Mouse (Mus musculus) thymus, postnatal 36 days (tissue): Measurements from ENCODE around the gene Gramd1b.
A peak's percentile ranks its signal among the peaks of the same experiment; 100 is the strongest.
"Not testable (repeated sequence)": the region's sequence is repeated elsewhere in the genome, so short reads cannot be mapped to it uniquely, and the experiment has no call there.

Experiments
- DNase-seq, 2 experiments: peaks; one replicate each; pipeline ENCODE4 v3.0.0; 2022; ENCODE audit warnings: mixed read lengths in 2 of 2

Gramd1b gene

DNA sequence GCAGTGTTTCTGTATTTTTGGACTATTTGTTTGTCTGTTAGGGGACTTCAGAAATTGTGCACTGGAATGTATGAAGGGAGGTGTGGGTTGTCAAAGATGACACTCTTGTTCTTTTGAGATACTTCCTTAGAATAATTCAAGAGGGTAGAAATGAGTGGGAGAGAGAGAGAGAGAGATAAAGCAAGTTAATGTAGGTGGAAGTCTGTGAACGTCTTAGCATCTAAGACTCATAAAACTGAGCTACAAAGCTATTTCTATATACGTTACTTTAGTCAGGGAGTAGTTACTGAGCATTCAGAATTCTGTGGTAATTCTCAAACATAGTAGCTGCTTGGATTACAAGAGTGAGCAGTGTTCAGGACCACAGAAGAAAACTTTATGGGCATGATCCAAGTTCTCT, 19.2 kb downstream of the Gramd1b start:
- DNase-seq: no peak

DNA sequence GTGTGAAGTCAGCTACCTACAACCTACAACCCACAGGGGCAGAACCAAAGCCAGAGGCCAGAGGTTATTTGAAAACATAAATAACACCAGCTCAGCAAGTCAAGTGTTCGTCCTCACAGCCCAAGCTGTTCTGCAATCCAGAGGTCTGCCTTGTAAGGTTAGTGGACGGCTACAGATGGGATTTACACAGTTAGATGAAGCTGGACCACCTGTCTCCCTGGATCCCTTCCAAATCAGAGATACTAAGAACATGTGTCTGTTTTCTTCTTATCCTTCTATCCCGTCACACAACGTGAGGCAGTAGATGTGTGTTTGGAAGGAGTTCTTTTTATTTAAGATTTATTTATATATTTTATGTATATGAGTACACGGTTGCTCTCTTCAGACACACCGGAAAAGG, 21.7 kb downstream of the Gramd1b start:
- DNase-seq: no peak

DNA sequence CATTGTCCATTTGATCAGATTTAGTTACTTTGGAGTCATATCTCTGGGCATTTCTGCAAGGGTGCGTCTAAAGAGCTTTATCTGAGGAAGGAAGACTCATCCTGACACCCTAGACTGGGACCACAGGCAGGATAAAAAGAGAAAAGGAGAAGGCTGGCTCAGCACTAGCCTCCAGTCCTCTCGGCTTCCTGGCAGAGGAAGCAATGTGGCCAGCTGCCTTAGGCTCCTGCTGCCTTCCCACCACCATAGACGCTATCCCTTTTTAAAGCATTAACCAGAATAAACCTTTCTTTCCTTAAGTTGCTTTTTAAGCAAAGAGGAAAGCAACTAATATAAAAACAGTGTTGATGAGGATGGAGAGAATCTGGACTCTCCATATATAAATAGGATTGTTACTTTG, 24.6 kb downstream of the Gramd1b start:
- DNase-seq: no peak

DNA sequence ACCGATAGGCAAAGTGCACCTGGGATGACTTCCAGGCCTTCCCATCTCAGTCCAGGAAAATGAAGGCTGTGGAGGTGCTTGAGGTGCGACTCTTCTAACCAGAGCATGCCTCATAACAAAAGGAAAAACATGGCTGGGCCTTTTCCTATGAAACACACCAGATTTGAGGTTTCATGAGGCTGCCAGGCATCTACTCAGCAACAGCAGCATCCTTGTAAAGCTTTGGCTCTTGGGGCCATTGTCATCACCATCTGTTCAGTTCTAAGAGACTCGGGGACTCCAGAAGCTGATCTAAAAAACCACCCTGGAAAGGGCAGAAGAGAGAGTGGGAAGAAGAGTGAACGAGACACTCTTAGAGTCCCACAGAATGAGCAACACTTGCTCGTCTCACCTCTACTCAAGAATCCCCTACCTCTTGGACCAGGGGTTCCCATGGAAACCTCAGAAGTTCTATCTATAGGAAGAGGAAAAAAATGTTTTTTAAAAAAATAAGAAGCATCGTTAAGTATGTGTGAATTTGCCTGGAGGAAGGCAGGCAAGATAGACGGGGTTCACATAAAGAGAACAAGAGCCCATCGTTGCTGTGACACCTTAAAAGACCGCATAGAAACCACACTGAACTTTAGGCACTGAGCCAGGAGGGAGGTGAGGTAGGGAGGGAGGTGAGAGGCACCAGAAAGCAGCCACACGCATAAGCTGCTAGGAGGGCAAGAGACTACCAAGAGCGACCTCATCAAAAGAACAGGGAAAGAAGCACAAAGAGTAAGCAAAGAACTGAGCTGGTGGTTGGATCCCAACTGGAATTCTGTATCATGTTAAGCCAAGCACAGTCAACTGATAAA, 25.5 kb downstream of the Gramd1b start:
- no peak for DNase-seq

DNA sequence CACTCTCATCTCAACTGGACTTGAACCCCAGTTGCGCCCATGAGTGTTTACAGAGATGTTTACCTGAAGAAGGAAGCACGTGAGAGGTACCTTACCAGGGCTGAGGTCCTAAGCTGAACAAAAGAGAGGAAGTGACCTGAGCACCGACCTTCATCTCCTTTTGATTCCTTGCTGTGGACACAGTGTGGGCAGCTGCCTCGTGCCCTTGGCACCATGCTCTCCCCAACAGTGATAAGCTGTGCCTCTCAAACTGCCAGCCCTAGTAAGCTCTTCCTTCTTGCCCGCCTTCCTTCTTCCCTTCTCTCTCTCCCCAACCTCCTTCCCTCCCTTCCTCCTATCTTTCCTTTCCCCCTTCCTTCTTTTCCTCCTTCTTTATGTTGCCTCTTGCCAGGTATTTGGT, 26.3 kb downstream of the Gramd1b start:
- no peak for DNase-seq

DNA sequence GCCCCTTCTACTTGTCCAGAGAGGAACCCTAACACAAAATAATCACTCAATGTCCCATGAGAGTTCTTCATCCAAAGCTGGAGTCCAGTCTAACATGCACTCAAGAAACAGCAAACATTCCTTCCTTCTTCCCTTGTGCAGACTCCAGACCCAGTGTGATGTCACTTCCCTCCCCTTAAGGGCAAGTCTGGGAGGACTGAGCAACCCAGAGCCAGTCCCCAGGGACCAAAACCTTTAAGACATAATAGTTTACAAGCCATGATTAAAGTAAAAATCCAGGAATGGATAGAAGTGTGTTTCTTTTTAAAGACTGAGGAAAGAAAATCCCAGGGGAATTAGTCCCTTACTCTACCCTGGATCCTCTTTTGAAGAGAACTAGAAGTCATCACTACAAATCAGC, 30.5 kb downstream of the Gramd1b start:
- no peak for DNase-seq

DNA sequence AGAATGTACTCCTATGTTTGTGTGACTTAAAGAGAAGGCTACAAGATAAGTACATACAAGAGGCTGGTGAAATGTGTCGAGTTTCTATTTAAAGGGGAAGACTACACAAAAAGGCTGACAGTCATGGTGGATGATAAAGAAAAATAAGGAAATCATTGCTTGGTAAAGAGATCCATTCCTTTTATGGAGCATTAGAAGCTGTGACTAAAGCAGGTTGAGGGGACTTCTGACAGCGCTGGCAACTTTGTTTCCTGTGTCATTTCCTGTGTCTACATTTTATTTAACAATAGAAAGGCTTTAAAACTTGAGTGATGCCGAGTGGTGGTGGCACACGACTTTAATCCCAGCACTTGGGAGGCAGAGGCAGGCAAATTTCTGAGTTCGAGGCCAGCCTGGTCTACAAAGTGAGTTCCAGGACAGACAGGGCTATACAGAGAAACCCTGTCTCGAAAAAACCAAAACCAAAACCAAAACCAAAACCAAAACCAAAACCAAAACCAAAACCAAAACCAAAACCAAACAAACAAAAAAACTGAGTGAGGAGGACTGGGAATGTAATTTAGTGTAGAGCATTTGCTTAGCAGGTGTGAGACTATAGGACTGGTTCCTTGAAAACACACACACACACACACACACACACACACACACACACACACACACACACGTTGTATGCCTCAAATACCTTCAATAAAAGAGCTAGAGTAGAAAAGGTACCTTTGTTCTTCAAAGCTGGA, 48.7 kb downstream of the Gramd1b start:
- not testable (repeated sequence) for DNase-seq

DNA sequence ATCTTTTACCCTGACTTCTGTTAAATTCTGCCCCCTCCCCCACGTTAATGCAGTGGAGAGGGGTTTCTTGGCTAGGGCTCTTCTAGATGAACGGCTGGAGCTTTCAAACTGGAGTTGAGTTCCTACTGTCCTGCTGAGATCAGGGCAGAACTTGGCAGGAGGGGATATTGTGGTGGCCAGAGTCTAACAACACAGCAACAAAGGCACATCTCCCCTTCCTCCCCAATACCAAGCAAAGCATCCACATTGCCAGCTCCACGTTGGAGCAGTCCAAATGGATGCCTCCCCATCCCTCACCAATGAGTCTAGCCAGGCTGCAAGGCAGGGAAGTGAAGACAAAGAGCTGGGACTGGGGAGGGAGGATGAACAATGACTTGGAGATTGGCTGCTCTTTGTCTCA, 49.9 kb downstream of the Gramd1b start:
- no peak for DNase-seq

DNA sequence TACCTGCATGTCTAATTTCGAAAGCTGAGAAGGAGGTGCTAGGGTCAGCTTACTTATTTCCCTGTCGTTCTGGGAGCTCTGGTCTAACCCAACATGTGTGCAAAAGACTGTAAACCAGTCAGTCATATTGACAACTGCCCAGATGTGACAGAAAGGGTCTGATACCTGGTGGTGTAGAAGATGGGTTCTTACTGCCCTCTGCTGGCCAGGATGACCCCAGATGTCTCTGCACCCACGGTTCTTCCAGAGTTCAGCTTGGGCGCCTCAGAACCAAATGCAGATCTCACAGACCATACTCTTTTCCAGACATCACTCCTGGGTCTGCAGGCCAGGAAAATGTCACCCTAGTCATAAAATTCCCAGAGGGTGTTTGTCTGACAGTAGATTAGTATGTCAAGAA, 51.9 kb downstream of the Gramd1b start:
- peak; percentile 62 to 69 for DNase-seq

DNA sequence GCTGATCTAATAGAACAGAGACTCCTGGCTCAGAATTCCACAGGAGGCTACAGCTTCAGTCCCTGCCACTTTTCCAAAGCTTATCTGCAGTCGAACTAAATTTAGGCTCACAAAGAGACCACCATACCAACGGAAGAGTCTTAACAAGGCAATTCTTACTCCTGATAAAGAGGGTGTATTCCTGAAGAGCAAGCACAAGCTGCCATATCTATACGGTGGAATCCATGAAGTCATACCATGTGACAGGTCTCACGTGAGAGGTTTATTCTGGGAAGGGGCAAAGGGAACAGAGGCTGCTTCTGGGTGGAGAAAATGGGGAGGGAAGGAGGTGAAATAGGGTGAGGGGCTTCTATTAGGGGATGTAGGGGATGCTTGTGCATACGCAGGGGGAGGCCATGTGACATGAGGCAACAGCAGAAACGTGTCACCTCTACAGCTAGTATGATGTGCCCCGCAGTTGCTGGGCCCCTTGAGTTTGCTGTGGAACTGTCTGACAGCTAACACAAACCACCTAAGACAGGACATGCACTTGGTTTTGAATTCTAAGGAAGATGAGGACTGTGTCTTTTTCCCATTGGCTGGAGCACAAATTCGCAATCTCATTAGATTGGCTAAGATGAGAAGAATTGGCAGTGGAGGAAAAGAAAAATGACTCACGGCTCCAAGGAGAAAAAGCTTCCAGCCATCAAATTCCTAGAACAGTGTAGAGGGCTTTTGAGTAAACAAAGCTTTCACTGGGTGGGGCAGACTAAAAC, 52.9 kb downstream of the Gramd1b start:
- DNase-seq: no peak

DNA sequence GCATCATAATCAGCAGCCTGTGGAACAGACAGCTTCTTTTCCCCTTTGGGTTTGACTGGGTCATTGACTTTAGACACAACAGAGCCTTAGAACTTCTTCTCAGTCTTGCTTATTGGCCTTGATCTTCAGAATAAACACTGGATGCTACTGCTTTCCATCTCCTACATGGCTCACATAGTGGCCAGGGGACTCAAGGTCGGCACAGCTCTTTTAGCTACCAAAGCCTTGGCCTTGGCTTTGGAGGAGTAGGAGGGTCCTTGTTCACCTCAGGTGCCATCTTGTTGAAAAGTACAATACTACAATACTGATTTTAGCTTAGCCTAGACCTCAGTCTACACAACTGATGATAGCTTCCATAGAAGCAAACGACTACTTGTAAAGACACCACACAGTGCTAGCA, 53.6 kb downstream of the Gramd1b start:
- DNase-seq: no peak

DNA sequence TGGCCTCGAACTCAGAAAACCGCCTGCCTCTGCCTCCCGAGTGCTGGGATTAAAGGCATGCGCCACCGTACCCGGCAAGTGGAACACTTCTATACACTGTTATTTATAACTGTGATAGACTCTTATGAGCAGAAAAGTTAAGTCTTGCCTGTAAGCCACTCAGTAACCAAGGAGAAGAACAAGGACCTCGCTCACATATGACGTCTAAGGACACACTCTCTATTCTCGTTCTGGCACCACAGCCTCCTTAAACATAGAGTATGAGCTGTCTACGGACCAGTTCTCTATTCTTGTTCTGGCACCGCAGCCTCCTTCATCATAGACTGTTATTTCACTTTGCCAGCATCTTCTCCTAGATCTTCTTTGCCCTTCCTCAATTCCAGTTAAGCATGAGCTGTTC, 55.1 kb downstream of the Gramd1b start:
- no peak for DNase-seq

DNA sequence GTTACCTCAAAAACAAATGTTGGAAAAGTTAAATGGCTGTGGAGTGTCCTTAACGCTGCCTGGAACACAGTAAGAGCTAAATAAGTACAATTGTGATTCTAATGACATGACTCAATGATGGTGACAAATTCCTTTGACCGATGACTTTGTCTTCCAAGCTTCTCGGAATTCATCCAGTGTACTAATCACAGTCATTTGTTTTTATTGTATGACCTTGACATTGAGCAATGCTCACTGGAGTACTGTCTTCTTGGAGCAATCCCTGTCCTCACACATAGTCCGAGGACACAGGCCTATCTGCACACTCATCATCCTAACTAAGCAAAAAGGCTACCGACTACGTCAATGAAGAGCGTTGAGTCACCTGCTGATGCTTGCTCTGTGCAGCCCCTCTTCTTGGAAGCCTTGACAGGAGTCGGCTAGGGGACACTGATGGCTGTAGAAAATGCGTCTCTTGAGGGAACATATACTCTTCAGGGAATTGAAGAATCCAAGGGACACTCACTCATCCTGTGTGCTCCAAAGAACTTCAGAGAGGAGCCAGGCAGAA, 58.1 kb downstream of the Gramd1b start:
- DNase-seq: no peak

DNA sequence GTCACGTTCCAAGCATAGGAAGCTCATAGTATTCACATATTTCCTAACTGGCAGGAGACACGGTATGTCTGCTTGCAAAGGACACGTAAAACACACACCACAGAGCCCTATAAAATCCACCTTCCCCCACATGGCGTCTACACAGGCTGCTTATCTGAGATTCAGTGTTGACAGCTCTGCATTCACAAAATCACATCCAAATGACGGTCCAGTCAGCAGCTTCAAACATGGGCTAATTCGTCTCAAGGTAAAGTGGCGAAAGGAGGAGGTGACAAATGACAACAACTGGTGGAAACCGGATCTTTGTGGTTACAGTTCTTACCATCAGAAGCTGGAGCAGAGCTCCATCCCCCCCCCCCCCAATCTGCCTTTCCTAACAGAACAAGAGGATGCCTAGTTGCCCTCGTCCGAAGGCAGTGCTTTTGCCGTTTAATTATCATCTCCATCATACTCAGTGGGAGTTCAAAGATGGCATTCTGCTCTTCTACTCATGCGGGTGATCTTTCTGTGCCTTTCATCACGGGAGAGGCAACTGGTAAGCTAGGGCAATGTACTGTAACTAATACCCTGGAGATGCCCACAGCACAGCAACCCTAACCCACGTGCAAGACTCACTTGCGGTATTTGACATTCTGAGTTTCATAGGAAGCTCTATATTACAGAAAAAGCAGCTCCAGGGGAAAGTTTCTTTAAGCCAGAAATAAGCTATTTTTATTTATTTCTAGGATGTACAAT, 61.6 kb downstream of the Gramd1b start:
- no peak for DNase-seq

DNA sequence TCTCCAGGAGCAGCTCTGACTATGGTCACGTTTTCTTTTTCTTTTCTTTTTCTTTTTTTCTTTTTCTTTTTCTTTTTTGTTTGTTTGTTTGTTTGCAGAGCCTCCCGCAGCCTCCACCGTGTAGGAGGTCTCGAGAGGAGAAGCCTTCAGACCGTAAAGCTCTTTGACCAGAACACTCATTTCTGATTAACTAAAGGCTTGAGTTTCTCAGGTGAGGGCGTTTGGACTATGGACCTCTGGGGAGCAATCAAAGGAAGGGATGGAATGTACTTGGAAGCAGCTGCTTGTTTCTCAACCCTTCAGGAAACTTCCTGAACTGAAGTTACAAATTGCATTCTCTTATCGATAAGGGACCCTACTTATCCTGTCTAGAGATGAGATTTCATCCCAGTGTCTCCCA, 64.4 kb downstream of the Gramd1b start:
- no peak for DNase-seq

DNA sequence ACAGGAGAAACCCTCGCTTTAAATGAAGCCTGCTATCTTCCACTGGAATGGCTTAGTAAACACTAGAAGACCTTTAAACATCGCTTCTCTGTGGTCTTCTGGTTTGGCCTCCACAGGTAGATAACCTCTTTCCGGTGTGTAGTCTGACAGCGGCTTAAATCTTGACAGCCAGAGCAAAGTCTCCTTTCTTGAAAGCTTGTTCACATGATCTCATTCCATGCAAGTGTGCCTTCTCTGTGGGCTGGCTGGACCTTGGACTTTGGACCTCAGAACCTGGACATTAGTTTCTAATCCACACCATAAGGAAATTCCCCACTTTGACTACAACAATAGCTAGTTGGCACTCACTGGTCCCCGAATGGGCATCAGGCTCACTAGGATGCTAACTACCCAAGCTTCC, 65.6 kb downstream of the Gramd1b start:
- no peak for DNase-seq

DNA sequence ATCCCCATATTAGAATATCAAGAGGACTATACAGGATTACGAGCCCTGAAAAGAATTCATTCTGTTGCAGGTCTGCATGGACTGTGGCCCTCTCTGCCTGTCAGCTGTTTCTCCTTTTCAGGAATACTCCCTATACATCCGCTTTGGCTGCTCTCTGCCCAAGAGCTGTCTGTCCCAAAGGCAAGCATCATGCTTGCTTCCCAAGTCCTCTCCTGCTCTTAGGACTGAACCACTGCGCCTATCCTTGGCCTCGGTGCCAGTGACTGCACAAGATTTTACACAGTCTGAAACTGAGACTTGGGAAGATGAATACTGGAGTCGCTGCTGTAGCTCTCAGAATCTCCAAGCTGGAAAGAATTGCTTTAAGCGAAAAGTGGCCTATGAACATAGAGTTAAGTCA, 68.8 kb downstream of the Gramd1b start:
- DNase-seq: no peak

DNA sequence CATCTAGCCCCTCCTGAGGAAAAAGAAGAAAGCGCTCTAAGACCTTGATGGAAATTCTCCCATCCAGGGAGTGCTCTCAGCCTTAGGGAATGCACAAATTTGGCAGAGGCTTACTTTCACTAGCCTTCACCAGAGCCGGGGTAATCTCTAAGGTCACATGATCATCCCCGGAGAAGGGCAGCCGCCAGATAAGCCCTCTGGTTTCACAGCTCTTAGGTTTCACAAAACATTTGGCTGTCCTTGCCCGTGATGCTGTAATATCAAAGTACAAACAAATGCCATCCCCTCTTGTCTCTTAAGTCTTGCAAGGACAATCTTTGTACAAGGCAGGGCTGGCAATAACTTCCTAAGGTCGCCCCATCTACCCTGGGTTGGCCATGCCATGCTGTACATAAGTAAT, 70.4 kb downstream of the Gramd1b start:
- DNase-seq: no peak

DNA sequence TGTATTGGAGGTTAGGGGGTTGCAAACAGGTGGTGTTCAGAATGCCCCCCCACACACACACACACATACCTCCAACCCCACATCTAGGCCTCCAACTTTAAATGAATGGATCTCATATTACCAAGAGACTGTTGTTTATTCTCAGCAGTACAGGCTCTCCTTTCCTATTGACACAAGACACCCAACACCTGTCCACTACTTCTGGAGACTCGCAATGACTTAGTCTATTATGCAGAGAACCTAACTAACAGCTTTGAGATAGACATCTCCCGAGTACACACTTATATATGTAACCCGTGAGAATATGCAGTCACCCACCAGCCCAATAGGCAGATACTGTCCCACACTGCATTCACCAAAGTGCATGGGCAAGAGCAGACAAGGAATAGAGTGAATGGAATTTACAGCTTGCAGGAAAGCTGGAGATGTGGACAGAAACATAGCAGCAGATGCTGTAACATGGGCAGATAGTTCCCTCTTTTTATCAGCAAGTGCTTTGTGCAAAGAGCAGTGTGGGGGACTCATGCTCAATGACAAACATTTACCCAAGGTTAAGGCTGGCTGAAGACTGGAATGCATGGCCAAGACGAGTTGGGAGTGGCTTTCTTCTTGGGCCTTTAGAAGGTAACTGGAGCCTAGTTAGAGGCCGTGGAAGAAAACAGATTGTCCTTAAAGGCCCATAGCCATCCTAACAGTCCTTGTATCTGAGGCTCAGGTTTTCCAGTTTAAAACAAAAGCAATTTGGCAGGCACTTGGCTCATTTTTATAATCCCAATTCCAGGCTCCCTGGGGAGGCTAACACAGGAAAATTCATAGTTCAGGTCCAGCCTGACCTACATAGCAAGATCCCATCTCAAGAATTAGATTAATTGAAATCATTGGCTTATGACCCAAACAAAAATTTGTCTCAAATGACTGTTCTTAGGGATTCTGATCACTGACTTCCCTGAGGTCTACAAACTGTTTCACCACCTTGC, 71.6 kb downstream of the Gramd1b start:
- DNase-seq: no peak

DNA sequence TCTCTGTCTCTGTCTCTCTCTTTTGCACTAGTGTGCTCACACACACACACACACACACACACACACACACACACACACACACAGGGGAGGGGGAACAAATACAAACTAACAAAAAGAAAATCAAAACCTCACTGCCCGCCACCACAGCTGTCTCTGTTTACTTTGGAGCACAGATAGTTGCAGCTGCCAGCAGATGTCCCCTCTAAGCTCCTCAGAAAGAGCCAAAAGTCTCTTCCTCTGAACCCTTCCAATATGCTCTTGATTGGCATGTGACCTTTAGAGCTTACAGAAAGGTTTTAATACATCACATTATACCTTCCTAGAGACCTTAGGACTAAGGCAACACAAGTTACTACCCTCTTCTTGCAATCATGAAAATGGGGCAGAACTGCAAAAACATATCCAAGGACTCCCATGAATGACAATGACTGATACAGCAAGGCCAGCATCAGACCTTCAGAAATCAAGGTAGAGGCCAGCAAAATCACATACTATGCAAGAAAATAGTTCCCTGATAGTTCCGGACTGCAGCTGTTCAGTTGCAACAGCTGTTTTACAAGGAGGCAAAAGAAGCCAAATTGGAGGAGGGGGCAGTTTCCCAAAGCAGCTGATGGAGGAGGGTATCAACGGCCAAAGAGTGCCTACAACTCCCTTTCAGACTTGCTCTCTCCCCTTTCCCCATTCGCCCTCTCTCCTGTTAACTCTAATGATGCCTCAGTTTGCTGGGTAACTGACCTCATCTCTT, 72.5 kb downstream of the Gramd1b start:
- no peak for DNase-seq

DNA sequence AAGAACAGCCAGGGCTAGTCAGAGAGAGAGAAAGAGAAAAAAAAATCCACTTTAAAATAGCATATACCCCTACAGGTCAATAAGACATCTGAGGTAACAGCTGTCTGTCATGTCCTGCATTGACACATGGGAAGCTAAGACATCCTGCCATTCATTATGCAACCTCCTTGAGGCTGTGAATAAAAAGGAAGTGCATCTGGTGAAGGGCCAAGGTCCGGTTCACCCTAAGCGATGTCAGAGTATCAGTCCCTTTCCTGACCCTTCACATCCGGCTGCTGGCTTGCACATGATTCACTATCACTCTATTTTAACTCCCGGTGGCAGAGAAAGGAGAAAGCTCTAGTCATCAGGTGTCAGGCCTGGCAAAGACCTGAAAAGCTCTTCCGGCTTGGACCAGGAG, 73.7 kb downstream of the Gramd1b start:
- DNase-seq: no peak
